Mouse (Mus musculus): ENCODE results near the gene Rap2a.

Gene Rap2a

GRCm38 (mm10) chr14:120539626-120540025 lies 61.4 kb downstream of the Rap2a start:
- in situ Hi-C loops (cut with MseI, MboI) = no loop called here

GRCm38 (mm10) chr14:120542445-120542844 lies 64.2 kb downstream of the Rap2a start:
- in situ Hi-C loops (cut with MseI, MboI) = no loop called here

- in situ Hi-C loops (cut with MseI, MboI) = no loop called here
Measured at GRCm38 (mm10) chr14:120542976-120543375, 64.7 kb downstream of the Rap2a start.

GRCm38 (mm10) chr14:120543846-120544245 lies 65.6 kb downstream of the Rap2a start:
- in situ Hi-C loops (cut with MseI, MboI) = no loop called here

GRCm38 (mm10) chr14:120544495-120544894 lies 66.3 kb downstream of the Rap2a start:
- in situ Hi-C loops (cut with MseI, MboI) = no loop called here

- in situ Hi-C loops (cut with MseI, MboI) = no loop called here
Measured at GRCm38 (mm10) chr14:120544946-120545345, 66.7 kb downstream of the Rap2a start.

Data from mouse trophoblast stem cell (cell line).